Mouse (Mus musculus) forebrain, embryonic 16.5 days (tissue): Measurements from ENCODE around the gene Glrx5. TPM values are rescaled to one million over a fixed set of nuclear protein-coding genes. Genes with fewer than 3 reads are reported as not detected.

Experiments
- ATAC-seq: fragments of 200-750 bp; cut with Nextera tagmentation; 2 replicates; pipeline ENCODE4 v1.8.0; 2017; ENCODE audit warnings: mild to moderate bottlenecking, moderate library complexity
- H3K27ac ChIP-seq: fragments of 300-500 bp; sonication (generic); 2 replicates; pipeline ENCODE4 v1.5.1; 2014; ENCODE audit warnings: low read length, control low read depth
- H3K27me3 ChIP-seq: fragments of 300-500 bp; sonication (generic); replicated peaks from 2 replicates; pipeline ENCODE4 v1.6.1; 2014; ENCODE audit warnings: low read length; ENCODE audit not compliant: control insufficient read depth, insufficient read depth
- H3K36me3 ChIP-seq: fragments of 300-500 bp; sonication (generic); 2 replicates; pipeline ENCODE4 v1.6.1; 2014; ENCODE audit not compliant: control insufficient read depth, insufficient read depth
- H3K4me1 ChIP-seq: fragments of 300-500 bp; sonication (generic); replicated peaks from 2 replicates; pipeline ENCODE4 v1.6.1; 2014; ENCODE audit warnings: low read length; ENCODE audit not compliant: control insufficient read depth, insufficient read depth
- H3K4me2 ChIP-seq: fragments of 300-500 bp; sonication (generic); 2 replicates; pipeline ENCODE4 v1.6.1; 2014; ENCODE audit warnings: mild to moderate bottlenecking, low read length, control low read depth
- H3K4me3 ChIP-seq: fragments of 300-500 bp; sonication (generic); replicated peaks from 2 replicates; pipeline ENCODE4 v1.5.1; 2014; ENCODE audit warnings: mild to moderate bottlenecking, low read length, control low read depth
- H3K9ac ChIP-seq: fragments of 300-500 bp; sonication (generic); replicated peaks from 2 replicates; pipeline ENCODE4 v1.6.1; 2014; ENCODE audit warnings: low read depth, low read length, control low read depth
- H3K9me3 ChIP-seq: fragments of 300-500 bp; sonication (generic); 2 replicates; pipeline ENCODE4 v1.6.1; 2016; ENCODE audit warnings: low read length; ENCODE audit not compliant: control insufficient read depth
- WGBS: fragments of 180-500 bp; shearing (Covaris S2); extraction: QIAGEN DNeasy Blood & Tissue Kit; methylation state at CpG from one replicate; pipeline ENCODE4 v1.1.7; 2014; 5-methylcytosine and 5-hydroxymethylcytosine counted together
- polyA plus RNA-seq: library from polyadenylated mRNA; unstranded; fragments of >200 nt; fragmentation: Nextera tagmentation; extraction: Ambion mirVana; gene quantifications from 2 replicates; pipeline ENCODE4 v1.2.1, GENCODE M21; 2015

Gene Glrx5
- polyA plus RNA-seq, 1 experiment from 2014 or later, result 133 TPM

- Histone ChIP-seq H3K27ac (no peak overlapping the region), H3K27me3 (no peaks in the 10 kb centered on the region), H3K36me3 (no peaks in the 10 kb centered on the region), H3K4me2 (no peak overlapping the region), H3K9ac (no peak overlapping the region), H3K4me1 (peaks cover 10% of the 10 kb centered on the region; the same call in 1 of the 2 replicates), H3K4me3 (no peak overlapping the region), H3K9me3 (no peaks in the 10 kb centered on the region)
- ATAC-seq, result no peak
- 61% methylated on average over 3 of the region's 3 CpGs for WGBS
Observed at GRCm38 (mm10) chr12:105076511-105076910, 44.0 kb downstream of the Glrx5 start.

- H3K9me3 ChIP-seq, result no peaks in the 10 kb centered on the region
- no peaks in the 10 kb centered on the region for H3K27me3 ChIP-seq
- WGBS, result 93% methylated on average over 2 of the region's 2 CpGs
- no peak overlapping the region for H3K9ac ChIP-seq
- no peaks in the 10 kb centered on the region for H3K36me3 ChIP-seq
- no peak overlapping the region for H3K4me2 ChIP-seq
- H3K4me1 ChIP-seq, result peaks cover 10% of the 10 kb centered on the region; the same call in 1 of the 2 replicates
- H3K27ac ChIP-seq, result no peak overlapping the region
- ATAC-seq, result no peak
- no peak overlapping the region for H3K4me3 ChIP-seq
Observed at GRCm38 (mm10) chr12:105077232-105077631, 44.7 kb downstream of the Glrx5 start.

DNA sequence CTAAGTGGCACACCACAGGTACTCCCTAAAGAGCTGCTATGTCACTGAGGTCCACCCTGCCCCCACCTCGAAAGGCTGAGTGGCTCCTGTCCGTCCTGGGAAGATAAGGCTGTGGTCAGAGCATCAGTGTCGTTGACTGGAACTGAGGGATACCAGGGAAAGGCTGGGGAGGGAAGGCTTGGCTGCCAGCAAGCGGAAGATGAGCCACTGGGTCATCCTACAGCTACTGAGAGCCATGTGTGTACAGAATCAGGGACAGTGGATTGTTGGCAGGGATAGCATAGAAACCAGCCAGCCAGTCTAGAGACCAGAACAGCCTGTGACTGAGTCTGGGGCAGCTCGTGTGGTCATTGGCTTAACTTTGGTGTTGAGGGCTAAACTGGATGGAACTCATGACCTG, 51.7 kb downstream of the Glrx5 start:
- no peak for ATAC-seq
- no peak overlapping the region for H3K4me2 ChIP-seq

GRCm38 (mm10) chr12:105084816-105085215, 52.3 kb downstream of the Glrx5 start:
- Histone ChIP-seq H3K9me3 (no peaks in the 10 kb centered on the region), H3K4me1 (no peaks in the 10 kb centered on the region), H3K4me3 (no peak overlapping the region), H3K27me3 (no peaks in the 10 kb centered on the region), H3K36me3 (no peaks in the 10 kb centered on the region), H3K27ac (no peak overlapping the region), H3K4me2 (no peak overlapping the region), H3K9ac (no peak overlapping the region)
- WGBS, result 57% methylated on average over 6 of the region's 6 CpGs
- no peak for ATAC-seq

More for the DNA sequence above, 51.7 kb downstream of the Glrx5 start:
- Histone ChIP-seq H3K4me3 (no peak overlapping the region), H3K9ac (no peak overlapping the region), H3K27ac (no peak overlapping the region), H3K9me3 (no peaks in the 10 kb centered on the region), H3K27me3 (no peaks in the 10 kb centered on the region), H3K4me1 (no peaks in the 10 kb centered on the region), H3K36me3 (no peaks in the 10 kb centered on the region)
- WGBS, result 75% methylated on average over 5 of the region's 5 CpGs

- Histone ChIP-seq H3K4me3 (no peak overlapping the region), H3K27ac (no peak overlapping the region), H3K27me3 (no peaks in the 10 kb centered on the region), H3K9me3 (no peaks in the 10 kb centered on the region), H3K4me1 (no peaks in the 10 kb centered on the region), H3K36me3 (no peaks in the 10 kb centered on the region), H3K4me2 (no peak overlapping the region), H3K9ac (no peak overlapping the region)
- ATAC-seq, result no peak
- 67% methylated on average over 12 of the region's 12 CpGs for WGBS
Observed at GRCm38 (mm10) chr12:105085296-105085695, 52.8 kb downstream of the Glrx5 start.

- no peak for ATAC-seq
- no peaks in the 10 kb centered on the region for H3K36me3 ChIP-seq
- WGBS, result 95% methylated on average over 6 of the region's 6 CpGs
- H3K4me1 ChIP-seq, result no peaks in the 10 kb centered on the region
- H3K27ac ChIP-seq, result no peak overlapping the region
- no peak overlapping the region for H3K9ac ChIP-seq
- H3K9me3 ChIP-seq, result no peaks in the 10 kb centered on the region
- H3K27me3 ChIP-seq, result no peaks in the 10 kb centered on the region
- H3K4me3 ChIP-seq, result no peak overlapping the region
- H3K4me2 ChIP-seq, result no peak overlapping the region
Observed at GRCm38 (mm10) chr12:105086781-105087180, 54.3 kb downstream of the Glrx5 start.

- H3K27me3 ChIP-seq, result no peaks in the 10 kb centered on the region
- no peak overlapping the region for H3K9ac ChIP-seq
- H3K4me2 ChIP-seq, result no peak overlapping the region
- H3K36me3 ChIP-seq, result no peaks in the 10 kb centered on the region
- 91% methylated on average over 3 of the region's 3 CpGs for WGBS
- H3K4me3 ChIP-seq, result no peak overlapping the region
- no peak overlapping the region for H3K27ac ChIP-seq
- no peaks in the 10 kb centered on the region for H3K9me3 ChIP-seq
- H3K4me1 ChIP-seq, result 0 out of 2 replicates have a peak, but pooled peaks cover under 1% of the 10 kb centered on the region
- ATAC-seq, result no peak
Observed at GRCm38 (mm10) chr12:105087353-105087752, 54.9 kb downstream of the Glrx5 start.

DNA sequence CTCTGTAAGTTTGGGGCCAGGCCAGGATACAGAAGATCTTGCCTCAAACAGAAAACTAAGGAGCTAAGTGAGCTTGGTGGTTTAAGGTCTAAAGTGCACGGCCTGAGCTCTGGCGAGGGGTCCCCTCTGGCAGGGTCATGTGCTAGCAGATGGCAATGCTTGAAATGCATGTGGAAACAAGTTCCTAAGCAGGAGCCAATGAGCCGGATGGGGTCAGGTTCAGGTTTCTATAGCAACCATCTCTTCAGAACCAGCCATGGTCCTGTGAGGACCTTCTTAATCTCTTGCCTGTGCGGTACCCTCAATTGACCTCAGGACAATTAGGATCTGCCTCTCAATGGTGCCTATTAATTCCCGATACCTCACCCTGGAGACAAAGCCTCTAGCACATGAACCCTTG, 56.7 kb downstream of the Glrx5 start:
- Histone ChIP-seq H3K4me2 (no peak overlapping the region), H3K36me3 (no peaks in the 10 kb centered on the region), H3K27ac (no peak overlapping the region), H3K9me3 (no peaks in the 10 kb centered on the region), H3K4me3 (no peak overlapping the region), H3K27me3 (no peaks in the 10 kb centered on the region), H3K4me1 (peaks cover 14% of the 10 kb centered on the region), H3K9ac (no peak overlapping the region)
- WGBS, result 34% methylated on average over 5 of the region's 5 CpGs
- no peak for ATAC-seq

GRCm38 (mm10) chr12:105091604-105092003, 59.1 kb downstream of the Glrx5 start:
- Histone ChIP-seq H3K4me2 (no peak overlapping the region), H3K27ac (no peak overlapping the region), H3K4me3 (no peak overlapping the region), H3K27me3 (no peaks in the 10 kb centered on the region), H3K9ac (no peak overlapping the region), H3K9me3 (no peaks in the 10 kb centered on the region), H3K4me1 (peaks cover 14% of the 10 kb centered on the region), H3K36me3 (no peaks in the 10 kb centered on the region)
- ATAC-seq, result no peak
- 89% methylated on average over 6 of the region's 6 CpGs for WGBS
